Mouse (Mus musculus) MEL (cell line): ENCODE data around the gene Inppl1. TPM values are rescaled to one million over a fixed set of nuclear protein-coding genes. Genes with fewer than 3 reads are reported as not detected.

Experiments
- DNase-seq: peaks from one replicate; pipeline ENCODE4 v3.0.0; 2011; ENCODE audit warnings: low read depth, low spot score
- H3K27ac ChIP-seq: 2 replicates; pipeline ENCODE4 v1.5.1; 2012; ENCODE audit warnings: low read depth, mild to moderate bottlenecking, control low read depth, low read length, moderate library complexity; ENCODE audit not compliant: control insufficient read depth
- H3K27me3 ChIP-seq, 2 experiments: fragments of 150-350 bp in 1 of 2; sonication (generic) in 1 of 2; 2 replicates each; pipeline ENCODE4 v1.6.1; 2012; ENCODE audit warnings: low read length in 2 of 2, mild to moderate bottlenecking in 2 of 2, improper control_type of control experiment in 1 of 2, moderate library complexity in 1 of 2; ENCODE audit not compliant: insufficient read depth in 2 of 2, control insufficient read depth in 1 of 2
- H3K36me3 ChIP-seq, 2 experiments: 2 replicates each; pipeline ENCODE4 v1.6.1; 2012 to 2014; ENCODE audit warnings: low read length in 2 of 2, improper control_type of control experiment in 1 of 2, inconsistent platforms in 1 of 2, mild to moderate bottlenecking in 1 of 2; ENCODE audit not compliant: insufficient read depth in 2 of 2, control insufficient read depth in 1 of 2
- H3K4me1 ChIP-seq, 2 experiments: fragments of 150-350 bp in 1 of 2; sonication (generic) in 1 of 2; 2 replicates each; pipeline ENCODE4 v1.6.1; 2012; ENCODE audit warnings: low read length in 2 of 2, improper control_type of control experiment in 1 of 2, mild to moderate bottlenecking in 1 of 2; ENCODE audit not compliant: insufficient read depth in 2 of 2, control insufficient read depth in 1 of 2
- H3K4me3 ChIP-seq, 2 experiments: fragments of 150-350 bp in 1 of 2; sonication (generic) in 1 of 2; 2 replicates each; pipeline ENCODE4 v1.5.1; 2012; ENCODE audit warnings: low read depth in 2 of 2, low read length in 2 of 2, mild to moderate bottlenecking in 2 of 2, moderate library complexity in 2 of 2, control low read depth in 1 of 2, improper control_type of control experiment in 1 of 2; ENCODE audit not compliant: control insufficient read depth in 1 of 2, insufficient read depth in 1 of 2
- H3K79me2 ChIP-seq: 2 replicates; pipeline ENCODE4 v1.6.1; 2012; ENCODE audit warnings: mild to moderate bottlenecking, low read length, moderate library complexity; ENCODE audit not compliant: control insufficient read depth, poor library complexity, insufficient read depth
- H3K9ac ChIP-seq: 2 replicates; pipeline ENCODE4 v1.6.1; 2012; ENCODE audit warnings: low read depth, mild to moderate bottlenecking, control low read depth, low read length, moderate library complexity; ENCODE audit not compliant: control insufficient read depth, poor library complexity, severe bottlenecking
- H3K9me3 ChIP-seq: fragments of 150-350 bp; sonication (generic); replicated peaks from 2 replicates; pipeline ENCODE4 v1.6.1; 2012; ENCODE audit warnings: mild to moderate bottlenecking, low read length, improper control_type of control experiment, moderate library complexity; ENCODE audit not compliant: insufficient read depth
- BHLHE40 ChIP-seq: IDR thresholded peaks from 2 replicates; pipeline ENCODE4 v1.6.1; 2012; ENCODE audit warnings: low read depth, mild to moderate bottlenecking, inconsistent platforms, low read length, improper control_type of control experiment, borderline replicate concordance
- CHD1 ChIP-seq: IDR thresholded peaks from 2 replicates; pipeline ENCODE4 v1.6.1; 2012; ENCODE audit warnings: low read depth, mild to moderate bottlenecking, inconsistent platforms, low read length, improper control_type of control experiment
- CHD2 ChIP-seq: IDR thresholded peaks from 2 replicates; pipeline ENCODE4 v1.6.1; 2011; ENCODE audit warnings: low read length, improper control_type of control experiment
- CTCF ChIP-seq, 3 experiments: IDR thresholded peaks in 2 of 3; conservative IDR thresholded peaks in 1 of 3; 2 replicates each; pipeline ENCODE4 v1.5.1; 2011 to 2012; ENCODE audit warnings: low read length in 3 of 3, low read depth in 2 of 3, mild to moderate bottlenecking in 2 of 3, improper control_type of control experiment in 1 of 3, inconsistent platforms in 1 of 3, mixed read lengths in 1 of 3, moderate library complexity in 1 of 3; ENCODE audit not compliant: control insufficient read depth in 1 of 3, insufficient read depth in 1 of 3, poor library complexity in 1 of 3, severe bottlenecking in 1 of 3
- EP300 ChIP-seq, 2 experiments: IDR thresholded peaks; 2 replicates each; pipeline ENCODE4 v1.6.1; 2011; ENCODE audit warnings: improper control_type of control experiment in 2 of 2, low read length in 2 of 2, low read depth in 1 of 2, mild to moderate bottlenecking in 1 of 2
- GABPA ChIP-seq: IDR thresholded peaks from 2 replicates; pipeline ENCODE4 v1.6.1; 2012; ENCODE audit warnings: low read depth, mild to moderate bottlenecking, inconsistent platforms, low read length, improper control_type of control experiment, moderate library complexity
- MAX ChIP-seq: IDR thresholded peaks from 2 replicates; pipeline ENCODE4 v1.6.1; 2011; ENCODE audit warnings: low read length, improper control_type of control experiment
- MAZ ChIP-seq: IDR thresholded peaks from 2 replicates; pipeline ENCODE4 v1.6.1; 2012; ENCODE audit warnings: low read depth, mild to moderate bottlenecking, inconsistent platforms, low read length, improper control_type of control experiment
- MXI1 ChIP-seq: IDR thresholded peaks from 2 replicates; pipeline ENCODE4 v1.6.1; 2011; ENCODE audit warnings: mild to moderate bottlenecking, low read depth, low read length, improper control_type of control experiment
- NELFE ChIP-seq: IDR thresholded peaks from 2 replicates; pipeline ENCODE4 v1.6.1; 2011; ENCODE audit warnings: low read depth, low read length, improper control_type of control experiment
- NRF1 ChIP-seq: IDR thresholded peaks from 2 replicates; pipeline ENCODE4 v1.6.1; 2014; ENCODE audit warnings: low read depth, mild to moderate bottlenecking, inconsistent platforms, low read length, improper control_type of control experiment, moderate library complexity; ENCODE audit not compliant: poor library complexity, insufficient read depth, severe bottlenecking
- POLR2A ChIP-seq, 2 experiments: IDR thresholded peaks; 2 replicates each; pipeline ENCODE4 v1.6.1; 2011 to 2012; ENCODE audit warnings: low read length in 2 of 2, mild to moderate bottlenecking in 2 of 2, control low read depth in 1 of 2, improper control_type of control experiment in 1 of 2, low read depth in 1 of 2, moderate library complexity in 1 of 2; ENCODE audit not compliant: control insufficient read depth in 1 of 2, insufficient read depth in 1 of 2, poor library complexity in 1 of 2
- POLR2AphosphoS2 ChIP-seq: IDR thresholded peaks from 2 replicates; pipeline ENCODE4 v1.6.1; 2011; ENCODE audit warnings: low read length, improper control_type of control experiment
- RCOR1 ChIP-seq: IDR thresholded peaks from 2 replicates; pipeline ENCODE4 v1.6.1; 2012; ENCODE audit warnings: low read depth, mild to moderate bottlenecking, inconsistent platforms, low read length, improper control_type of control experiment
- SIN3A ChIP-seq: IDR thresholded peaks from 2 replicates; pipeline ENCODE4 v1.6.1; 2012; ENCODE audit warnings: low read length, improper control_type of control experiment, inconsistent platforms
- SMC3 ChIP-seq: IDR thresholded peaks from 2 replicates; pipeline ENCODE4 v1.6.1; 2011; ENCODE audit warnings: low read depth, low read length, improper control_type of control experiment
- TAL1 ChIP-seq: IDR thresholded peaks from 2 replicates; pipeline ENCODE4 v1.6.1; 2012; ENCODE audit warnings: mild to moderate bottlenecking, inconsistent platforms, low read length, moderate library complexity, mixed read lengths
- TCF12 ChIP-seq: IDR thresholded peaks from 2 replicates; pipeline ENCODE4 v1.6.1; 2014; ENCODE audit warnings: low read depth, mild to moderate bottlenecking, inconsistent platforms, low read length, improper control_type of control experiment, moderate library complexity
- UBTF ChIP-seq: IDR thresholded peaks from 2 replicates; pipeline ENCODE4 v1.6.1; 2012; ENCODE audit warnings: low read depth, mild to moderate bottlenecking, inconsistent platforms, low read length, improper control_type of control experiment, moderate library complexity, borderline replicate concordance; ENCODE audit not compliant: insufficient read depth
- USF2 ChIP-seq, 2 experiments: IDR thresholded peaks; 2 replicates each; pipeline ENCODE4 v1.6.1; 2011 to 2012; ENCODE audit warnings: improper control_type of control experiment in 2 of 2, low read length in 2 of 2, borderline replicate concordance in 1 of 2, inconsistent platforms in 1 of 2, low read depth in 1 of 2, mild to moderate bottlenecking in 1 of 2; ENCODE audit not compliant: insufficient read depth in 1 of 2
- ZKSCAN1 ChIP-seq: IDR thresholded peaks from 2 replicates; pipeline ENCODE4 v1.6.1; 2012; ENCODE audit warnings: low read depth, mild to moderate bottlenecking, inconsistent platforms, low read length, improper control_type of control experiment, moderate library complexity
- ZNF384 ChIP-seq: IDR thresholded peaks from 2 replicates; pipeline ENCODE4 v1.6.1; 2012; ENCODE audit warnings: low read depth, mild to moderate bottlenecking, inconsistent platforms, low read length, improper control_type of control experiment
- polyA plus RNA-seq, 2 experiments: library from polyadenylated mRNA; stranded (reverse) in 1 of 2; unstranded in 1 of 2; fragments of >175 nt in 1 of 2; fragments of >200 nt in 1 of 2; gene quantifications; 2 replicates each; pipeline versions ENCODE4 v1.2.1 to v1.2.4; 2012; ENCODE audit warnings: low replicate concordance in 2 of 2, low read depth in 1 of 2; ENCODE audit not compliant: insufficient read length in 2 of 2, insufficient read depth in 1 of 2, missing spikeins in 1 of 2
- total RNA-seq: library from RNA; depleted of rRNA; stranded (reverse); fragments of 300-350 nt; gene quantifications from 2 replicates; pipeline ENCODE4 v1.2.3, GENCODE M21; 2012

The Inppl1 gene
- total and polyA plus RNA-seq, 3 experiments = 9.5 to 31.3 TPM; not detected in 1

- Histone ChIP-seq H3K27me3 (no peaks in the 10 kb centered on the region; a peak in 1 of 4 replicates), H3K4me3 (no peak overlapping the region), H3K27ac (no peak overlapping the region), H3K4me1 (no peaks in the 10 kb centered on the region), H3K79me2 (no peaks in the 10 kb centered on the region), H3K9me3 (no peaks in the 10 kb centered on the region), H3K9ac (no peak overlapping the region), H3K36me3 (no peaks in the 10 kb centered on the region)
- no peak for DNase-seq
- TF ChIP-seq SMC3 (no peak), TAL1 (no peak), NRF1 (no peak), ZKSCAN1 (no peak), MAZ (no peak), MXI1 (no peak), POLR2AphosphoS2 (no peak), POLR2A (IDR thresholded peaks at IDR 0.05; ENCODE audit: control insufficient read depth in 1 of 2, insufficient read depth in 1 of 2, low read depth in 1 of 2, low read length in 2 of 2, poor library complexity in 1 of 2) (no peak), CHD1 (no peak), SIN3A (no peak), GABPA (no peak), MAX (no peak), EP300 (IDR thresholded peaks at IDR 0.05; ENCODE audit: low read depth in 1 of 2, low read length in 2 of 2) (no peak), USF2 (IDR thresholded peaks at IDR 0.05; ENCODE audit: borderline replicate concordance in 1 of 2, insufficient read depth in 1 of 2, low read depth in 1 of 2, low read length in 2 of 2) (no peak), CHD2 (no peak), RCOR1 (no peak), NELFE (no peak), TCF12 (no peak), ZNF384 (no peak), BHLHE40 (no peak)
These were observed 37.9 kb upstream of the Inppl1 start for GRCm38 (mm10) chr7:101875978-101876377.

- no peaks in the 10 kb centered on the region for H3K9me3 ChIP-seq
- no peak overlapping the region for H3K4me3 ChIP-seq
- no peak overlapping the region for H3K9ac ChIP-seq
- H3K36me3 ChIP-seq = no peaks in the 10 kb centered on the region
- H3K27me3 ChIP-seq = no peaks in the 10 kb centered on the region; a peak in 2 of 4 replicates
- no peaks in the 10 kb centered on the region for H3K4me1 ChIP-seq
- TF ChIP-seq MAZ = no peak
- TF ChIP-seq MAX = no peak
- TF ChIP-seq UBTF = no peak
- no peak for TF ChIP-seq CTCF (IDR thresholded peaks at IDR 0.05 in 2 of 3, conservative IDR thresholded peaks at IDR 0.05 in 1 of 3; ENCODE audit: control insufficient read depth in 1 of 3, insufficient read depth in 1 of 3, low read depth in 2 of 3, low read length in 3 of 3, poor library complexity in 1 of 3, severe bottlenecking in 1 of 3)
- no peaks in the 10 kb centered on the region for H3K79me2 ChIP-seq
- DNase-seq = no peak
- no peak overlapping the region for H3K27ac ChIP-seq
These were observed 33.3 kb upstream of the Inppl1 start for GRCm38 (mm10) chr7:101871296-101871695.
